Mouse (Mus musculus): ENCODE measurements around the gene Alyref2. TPM values are rescaled to one million over a fixed set of nuclear protein-coding genes. Genes with fewer than 3 reads are reported as not detected.
A peak's percentile ranks its signal among the peaks of the same experiment; 100 is the strongest.

Alyref2 gene
- polyA plus RNA-seq, 2 experiments = 10.8 to 14.5 TPM

DNA sequence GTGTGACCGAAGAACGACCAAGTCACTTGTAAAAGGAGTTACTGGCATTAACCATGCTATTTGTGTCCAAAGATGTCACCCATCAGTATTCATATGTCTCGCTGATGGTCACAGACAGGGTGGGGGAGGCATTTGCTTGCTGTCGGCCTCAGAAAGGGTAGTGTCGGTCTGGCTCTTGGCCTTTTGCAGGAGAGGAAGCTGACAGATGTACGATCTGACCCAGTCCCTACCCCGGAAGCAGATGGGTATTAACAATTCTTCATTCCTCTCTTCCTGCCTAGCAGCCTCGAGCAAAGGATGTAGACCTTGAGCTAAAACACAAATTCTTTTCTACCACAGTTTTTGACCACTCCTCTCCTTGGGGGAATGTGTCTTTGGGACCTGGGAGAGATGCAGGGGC lies 26.2 kb upstream of the Alyref2 start:
- 69% methylated on average over 8 of the region's 8 CpGs for WGBS

DNA sequence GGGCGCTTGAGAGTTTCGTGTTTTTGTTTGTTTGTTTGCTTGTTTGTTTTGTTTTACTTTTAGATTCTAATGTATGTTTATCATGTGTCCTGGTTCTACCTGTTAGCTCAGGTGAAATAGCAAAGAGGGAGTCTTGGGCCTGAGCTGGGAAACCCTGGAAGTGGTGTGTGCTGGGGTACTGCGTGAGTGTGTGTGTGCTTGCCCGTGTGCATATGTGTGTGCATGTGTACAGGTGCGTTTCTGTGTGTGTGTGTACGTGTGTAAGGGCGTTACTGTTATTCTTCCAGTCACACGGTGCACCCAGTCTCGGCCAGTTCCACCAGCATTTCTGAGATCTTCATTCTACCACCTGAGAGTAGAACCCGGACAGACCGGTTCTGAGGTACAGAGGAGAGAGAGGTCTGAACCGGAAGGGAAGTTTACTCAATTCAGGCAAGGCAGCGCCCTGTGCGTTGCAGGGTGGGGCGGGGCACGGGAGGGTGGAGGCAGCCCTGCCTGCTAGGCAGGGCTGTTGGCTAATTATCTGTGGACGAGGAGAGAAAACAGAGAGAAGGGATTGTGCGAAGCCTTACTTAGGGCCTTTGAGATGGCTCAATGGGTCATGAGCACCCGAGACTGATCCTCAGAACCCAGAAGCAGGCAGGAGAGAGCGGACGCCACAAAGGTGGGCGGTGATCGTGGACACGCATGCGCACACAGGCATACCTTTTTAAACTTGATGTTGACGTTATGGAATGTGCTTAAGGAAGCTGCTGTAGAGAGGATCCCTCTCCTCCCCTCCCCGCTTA lies 25.3 kb upstream of the Alyref2 start:
- peak overlapping the region; percentile 58; the same call in 1 of the 2 replicates for H3K27ac ChIP-seq (replicated peaks; ENCODE audit: low read depth, low read length)

More for the DNA sequence above, 26.2 kb upstream of the Alyref2 start:
- Histone ChIP-seq H3K36me3 (ENCODE audit: control insufficient read depth, insufficient read depth, low read length) (no peaks in the 10 kb centered on the region), H3K9me3 (ENCODE audit: control insufficient read depth, low read length) (0 out of 2 replicates have a peak, but pooled peaks cover under 1% of the 10 kb centered on the region), H3K27me3 (ENCODE audit: control insufficient read depth, insufficient read depth, low read length) (no peaks in the 10 kb centered on the region), H3K9ac (ENCODE audit: low read depth, low read length, severe bottlenecking) (no peak overlapping the region), H3K4me1 (ENCODE audit: control insufficient read depth, insufficient read depth, low read length) (no peaks in the 10 kb centered on the region), H3K4me2 (replicated peaks; ENCODE audit: low read depth, low read length, severe bottlenecking) (no peak overlapping the region), H3K4me3 (replicated peaks; ENCODE audit: low read length) (no peak overlapping the region), H3K27ac (replicated peaks; ENCODE audit: low read depth, low read length) (no peak overlapping the region)
- DNase-seq (ENCODE audit: low spot score) (no peak), ATAC-seq (ENCODE audit: low FRiP score, low read depth) (no peak)
- no peak for TF ChIP-seq POLR2A (IDR thresholded peaks at IDR 0.05; ENCODE audit: borderline replicate concordance, extremely low read depth, insufficient read depth, insufficient read length)

DNA sequence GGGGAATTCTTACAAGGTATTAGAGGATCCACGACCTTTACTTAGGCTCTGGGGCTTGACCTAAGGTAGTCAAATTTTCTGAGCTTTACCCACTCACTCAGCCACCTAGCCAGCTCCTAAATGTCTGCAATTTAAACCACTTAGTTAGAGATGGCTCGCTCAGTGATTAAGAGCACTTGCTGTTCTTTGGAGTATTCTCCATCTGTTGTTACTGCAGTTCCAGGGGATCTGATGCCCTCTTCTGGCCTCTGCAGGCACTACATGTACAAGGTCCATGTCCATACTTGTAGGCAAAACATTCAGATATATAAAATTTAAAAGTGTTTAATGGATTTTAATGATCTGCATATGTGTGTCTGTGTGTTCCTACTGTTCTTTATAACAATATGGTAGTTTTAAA lies 24.3 kb upstream of the Alyref2 start:
- TF ChIP-seq POLR2A (IDR thresholded peaks at IDR 0.05; ENCODE audit: borderline replicate concordance, extremely low read depth, insufficient read depth, insufficient read length) = no peak
- Histone ChIP-seq H3K27ac (replicated peaks; ENCODE audit: low read depth, low read length) (no peak overlapping the region), H3K4me2 (replicated peaks; ENCODE audit: low read depth, low read length, severe bottlenecking) (no peak overlapping the region), H3K4me3 (replicated peaks; ENCODE audit: low read length) (no peak overlapping the region), H3K4me1 (ENCODE audit: control insufficient read depth, insufficient read depth, low read length) (no peaks in the 10 kb centered on the region), H3K36me3 (ENCODE audit: control insufficient read depth, insufficient read depth, low read length) (no peaks in the 10 kb centered on the region), H3K9me3 (ENCODE audit: control insufficient read depth, low read length) (peaks cover 8% of the 10 kb centered on the region; the same call in 1 of the 2 replicates), H3K27me3 (ENCODE audit: control insufficient read depth, insufficient read depth, low read length) (no peaks in the 10 kb centered on the region), H3K9ac (ENCODE audit: low read depth, low read length, severe bottlenecking) (no peak overlapping the region)
- DNase-seq (ENCODE audit: low spot score) (peak; percentile 45), ATAC-seq (ENCODE audit: low FRiP score, low read depth) (no peak)
- WGBS = 58% methylated on average over 2 of the region's 2 CpGs

More for the DNA sequence above, 25.3 kb upstream of the Alyref2 start:
- no peaks in the 10 kb centered on the region for H3K36me3 ChIP-seq (ENCODE audit: control insufficient read depth, insufficient read depth, low read length)
- H3K4me1 ChIP-seq (ENCODE audit: control insufficient read depth, insufficient read depth, low read length) = no peaks in the 10 kb centered on the region
- peak; percentile 23; the same call in 1 of the 2 replicates for ATAC-seq (ENCODE audit: low FRiP score, low read depth)
- H3K4me3 ChIP-seq (replicated peaks; ENCODE audit: low read length) = peak overlapping the region; percentile 20
- DNase-seq (ENCODE audit: low spot score) = peak; percentile 28
- 61% methylated on average over 27 of the region's 27 CpGs for WGBS
- H3K9me3 ChIP-seq (ENCODE audit: control insufficient read depth, low read length) = peaks cover 6% of the 10 kb centered on the region; the same call in 1 of the 2 replicates
- H3K4me2 ChIP-seq (replicated peaks; ENCODE audit: low read depth, low read length, severe bottlenecking) = peak overlapping the region; percentile 29; the same call in 1 of the 2 replicates
- no peak overlapping the region; the same call in 1 of the 2 replicates for H3K9ac ChIP-seq (ENCODE audit: low read depth, low read length, severe bottlenecking)
- TF ChIP-seq POLR2A (IDR thresholded peaks at IDR 0.05; ENCODE audit: borderline replicate concordance, extremely low read depth, insufficient read depth, insufficient read length) = no peak
- H3K27me3 ChIP-seq (ENCODE audit: control insufficient read depth, insufficient read depth, low read length) = no peaks in the 10 kb centered on the region

DNA sequence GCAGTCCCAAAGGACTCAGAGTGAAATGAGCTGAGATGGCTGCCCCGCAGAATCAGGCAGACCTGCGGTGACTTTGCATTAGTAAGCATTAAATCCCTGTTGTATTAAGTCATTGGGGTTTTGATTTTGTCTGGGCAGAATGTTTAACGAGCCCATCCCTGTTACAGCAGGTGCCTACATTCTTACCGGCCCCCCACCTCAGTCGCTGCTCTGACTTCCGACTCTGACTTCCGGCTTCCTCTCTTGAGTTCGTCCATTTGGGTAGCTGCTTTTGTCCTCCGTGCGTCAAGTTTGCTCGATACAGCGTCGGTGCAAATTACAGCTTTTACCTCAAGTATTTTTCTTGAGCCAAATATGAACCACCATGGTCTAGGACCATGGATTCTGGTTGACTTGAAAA lies 9.0 kb upstream of the Alyref2 start:
- ATAC-seq (ENCODE audit: low FRiP score, low read depth) (no peak), DNase-seq (ENCODE audit: low spot score) (no peak)
- Histone ChIP-seq H3K27ac (replicated peaks; ENCODE audit: low read depth, low read length) (no peak overlapping the region), H3K4me1 (ENCODE audit: control insufficient read depth, insufficient read depth, low read length) (no peaks in the 10 kb centered on the region), H3K4me2 (replicated peaks; ENCODE audit: low read depth, low read length, severe bottlenecking) (no peak overlapping the region), H3K9ac (ENCODE audit: low read depth, low read length, severe bottlenecking) (no peak overlapping the region), H3K4me3 (replicated peaks; ENCODE audit: low read length) (no peak overlapping the region), H3K36me3 (ENCODE audit: control insufficient read depth, insufficient read depth, low read length) (no peaks in the 10 kb centered on the region), H3K9me3 (ENCODE audit: control insufficient read depth, low read length) (peaks cover 11% of the 10 kb centered on the region; the same call in 1 of the 2 replicates), H3K27me3 (ENCODE audit: control insufficient read depth, insufficient read depth, low read length) (no peaks in the 10 kb centered on the region)
- TF ChIP-seq POLR2A (IDR thresholded peaks at IDR 0.05; ENCODE audit: borderline replicate concordance, extremely low read depth, insufficient read depth, insufficient read length) = no peak
- WGBS = 84% methylated on average over 13 of the region's 13 CpGs

DNA sequence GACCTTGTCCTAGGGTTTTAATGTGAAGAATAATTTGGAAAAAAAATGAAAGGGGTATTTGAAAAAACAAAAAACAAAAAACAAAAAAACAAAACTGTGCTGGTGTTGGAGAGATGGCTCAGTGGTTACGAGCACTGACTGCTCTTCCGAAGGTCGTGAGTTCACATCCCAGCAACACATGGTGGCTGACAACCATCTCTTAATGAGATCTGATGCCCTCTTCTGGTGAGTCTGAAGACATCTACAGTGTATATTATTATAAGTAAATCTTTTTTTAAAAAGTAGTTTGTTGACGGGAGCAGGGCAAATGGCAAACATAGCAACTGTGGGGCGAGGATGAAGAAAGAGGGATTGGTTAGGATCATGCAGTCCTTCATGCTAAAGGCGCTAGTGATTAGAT lies 7.9 kb upstream of the Alyref2 start:
- no peaks in the 10 kb centered on the region for H3K4me1 ChIP-seq (ENCODE audit: control insufficient read depth, insufficient read depth, low read length)
- H3K4me3 ChIP-seq (replicated peaks; ENCODE audit: low read length) = no peak overlapping the region
- no peak overlapping the region for H3K27ac ChIP-seq (replicated peaks; ENCODE audit: low read depth, low read length)
- H3K36me3 ChIP-seq (ENCODE audit: control insufficient read depth, insufficient read depth, low read length) = no peaks in the 10 kb centered on the region
- DNase-seq (ENCODE audit: low spot score) = no peak
- no peaks in the 10 kb centered on the region for H3K27me3 ChIP-seq (ENCODE audit: control insufficient read depth, insufficient read depth, low read length)
- H3K9me3 ChIP-seq (ENCODE audit: control insufficient read depth, low read length) = peaks cover 5% of the 10 kb centered on the region; the same call in 1 of the 2 replicates
- no peak for ATAC-seq (ENCODE audit: low FRiP score, low read depth)
- no peak overlapping the region for H3K9ac ChIP-seq (ENCODE audit: low read depth, low read length, severe bottlenecking)
- no peak for TF ChIP-seq POLR2A (IDR thresholded peaks at IDR 0.05; ENCODE audit: borderline replicate concordance, extremely low read depth, insufficient read depth, insufficient read length)
- 96% methylated on average over 6 of the region's 6 CpGs for WGBS
- H3K4me2 ChIP-seq (replicated peaks; ENCODE audit: low read depth, low read length, severe bottlenecking) = no peak overlapping the region
